Mouse (Mus musculus) liver, embryonic 16.5 days (tissue): ENCODE measurements around the gene Zfp105. TPM values are rescaled to one million over a fixed set of nuclear protein-coding genes. Genes with fewer than 3 reads are reported as not detected.

ENCODE experiments used
- ATAC-seq: fragments of 200-750 bp; cut with Nextera tagmentation; 2 replicates; pipeline ENCODE4 v1.8.0; 2017; ENCODE audit warnings: low read depth, mild to moderate bottlenecking, moderate number of reproducible peaks, moderate library complexity
- H3K27ac ChIP-seq: fragments of 300-500 bp; sonication (generic); 2 replicates; pipeline ENCODE4 v1.5.1; 2014; ENCODE audit warnings: mild to moderate bottlenecking, low read length
- H3K27me3 ChIP-seq: fragments of 300-500 bp; sonication (generic); 2 replicates; pipeline ENCODE4 v1.6.1; 2014; ENCODE audit warnings: low read depth, low read length, mixed read lengths; ENCODE audit not compliant: control insufficient read depth, insufficient read depth
- H3K36me3 ChIP-seq: fragments of 300-500 bp; sonication (generic); 2 replicates; pipeline ENCODE4 v1.6.1; 2014; ENCODE audit warnings: mild to moderate bottlenecking; ENCODE audit not compliant: control insufficient read depth, insufficient read depth
- H3K4me1 ChIP-seq: fragments of 300-500 bp; sonication (generic); 2 replicates; pipeline ENCODE4 v1.6.1; 2014; ENCODE audit warnings: low read depth, low read length, mixed read lengths; ENCODE audit not compliant: control insufficient read depth
- H3K4me2 ChIP-seq: fragments of 300-500 bp; sonication (generic); 2 replicates; pipeline ENCODE4 v1.6.1; 2014; ENCODE audit warnings: low read depth, low read length, mixed read lengths
- H3K4me3 ChIP-seq: fragments of 300-500 bp; sonication (generic); 2 replicates; pipeline ENCODE4 v1.5.1; 2014; ENCODE audit warnings: low read depth, mild to moderate bottlenecking, low read length
- H3K9ac ChIP-seq: fragments of 300-500 bp; sonication (generic); 2 replicates; pipeline ENCODE4 v1.6.1; 2014; ENCODE audit warnings: low read depth, low read length
- H3K9me3 ChIP-seq: fragments of 300-500 bp; sonication (generic); replicated peaks from 2 replicates; pipeline ENCODE4 v1.6.1; 2016; ENCODE audit warnings: low read length; ENCODE audit not compliant: control insufficient read depth
- WGBS: fragments of 180-500 bp; shearing (Covaris S2); extraction: QIAGEN DNeasy Blood & Tissue Kit; methylation state at CpG from one replicate; pipeline ENCODE4 v1.1.7; 2014; ENCODE audit not compliant: insufficient replicate concordance; 5-methylcytosine and 5-hydroxymethylcytosine counted together
- polyA plus RNA-seq: library from polyadenylated mRNA; unstranded; fragments of >200 nt; fragmentation: Nextera tagmentation; extraction: Ambion mirVana; gene quantifications from 2 replicates; pipeline ENCODE4 v1.2.1, GENCODE M21; 2015

Zfp105 gene
- 1.6 and 1.8 TPM in 2 replicates for polyA plus RNA-seq

DNA sequence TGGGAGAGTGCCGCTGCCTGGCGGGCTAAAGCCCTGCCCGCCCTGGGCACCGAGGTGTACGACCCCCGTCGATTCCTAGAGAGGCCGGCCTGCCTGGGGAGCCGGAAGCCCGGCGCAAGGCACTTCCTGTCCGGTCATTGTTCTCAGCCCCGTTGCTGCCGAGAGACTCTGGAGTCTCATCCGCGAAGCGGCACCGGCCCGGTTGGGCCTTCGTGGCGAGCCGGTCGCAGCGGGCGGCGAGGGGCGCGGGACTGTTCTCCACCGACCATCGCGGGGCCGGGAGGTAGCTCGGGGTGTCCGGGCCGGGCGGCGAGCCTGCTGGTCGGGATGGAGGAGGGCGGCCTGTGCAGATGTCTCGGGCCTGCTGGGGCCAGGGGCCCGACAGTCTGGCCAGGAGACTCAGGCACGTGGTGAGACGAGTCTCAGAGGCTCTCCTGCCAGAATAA lies at the start of gene Zfp105:
Gene Zfp105 (plus strand): TSS at position 137 of the 446 bp plus-strand sequence.
- under 1% methylated on average over 43 of the region's 43 CpGs for WGBS
- Histone ChIP-seq H3K9ac (peak within 1 kb of the TSS; percentile 38), H3K4me3 (peak within 1 kb of the TSS; percentile 61), H3K27me3 (peaks cover 17% of the 10 kb centered on the region), H3K27ac (no peak within 1 kb of the TSS), H3K4me1 (no peaks in the 10 kb centered on the region), H3K36me3 (no peaks in the 10 kb centered on the region), H3K9me3 (no peaks in the 10 kb centered on the region), H3K4me2 (peak within 1 kb of the TSS; percentile 65)
- ATAC-seq = peak; percentile 58

DNA sequence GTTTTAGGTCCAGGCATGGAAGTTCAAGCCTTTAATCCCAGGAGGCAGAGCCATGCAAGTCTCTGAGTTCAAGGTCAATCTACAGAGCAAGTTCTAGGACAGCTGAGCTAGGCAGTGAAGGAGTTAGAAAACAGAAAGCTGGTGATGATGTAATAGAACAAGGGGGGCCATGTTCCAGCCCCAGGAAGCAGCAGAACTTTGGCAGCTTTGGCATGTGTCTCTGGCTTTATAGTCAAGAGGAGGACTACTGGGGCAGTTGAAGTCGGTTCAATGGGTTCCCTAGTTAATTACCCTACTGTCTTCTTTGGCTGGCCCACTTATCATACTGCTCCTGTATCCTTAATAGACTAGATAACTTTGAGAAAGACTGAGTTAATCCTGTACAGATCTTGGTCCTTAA lies 48.2 kb upstream of the Zfp105 start:
- no peaks in the 10 kb centered on the region for H3K36me3 ChIP-seq
- ATAC-seq = no peak
- no peak overlapping the region for H3K4me2 ChIP-seq
- no peaks in the 10 kb centered on the region for H3K4me1 ChIP-seq
- no peaks in the 10 kb centered on the region for H3K9me3 ChIP-seq
- no peak overlapping the region for H3K4me3 ChIP-seq
- WGBS = 36% methylated on average over 1 of the region's 1 CpGs
- no peaks in the 10 kb centered on the region for H3K27me3 ChIP-seq
- H3K27ac ChIP-seq = no peak overlapping the region
- no peak overlapping the region for H3K9ac ChIP-seq

DNA sequence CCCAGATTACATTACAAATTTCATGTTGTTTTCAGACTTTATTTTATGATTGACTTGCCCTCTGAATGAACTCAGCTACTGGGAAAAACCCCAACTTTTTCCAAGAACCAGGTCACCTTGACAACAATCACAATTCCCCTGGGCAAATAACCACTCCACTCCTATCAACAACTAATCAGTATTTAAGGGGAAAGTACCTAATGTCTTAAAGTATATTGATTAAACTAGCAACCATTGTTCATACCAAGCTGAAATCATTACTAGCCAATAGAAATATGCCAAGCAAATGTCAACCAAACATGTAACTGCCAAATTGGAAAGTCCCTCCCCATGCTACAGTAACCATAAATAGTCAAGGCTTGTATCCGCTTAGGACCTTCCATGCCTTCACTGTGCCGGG lies 47.7 kb upstream of the Zfp105 start:
- no peaks in the 10 kb centered on the region for H3K27me3 ChIP-seq
- no peak overlapping the region for H3K27ac ChIP-seq
- H3K4me3 ChIP-seq = no peak overlapping the region
- no peaks in the 10 kb centered on the region for H3K36me3 ChIP-seq
- no peaks in the 10 kb centered on the region for H3K9me3 ChIP-seq
- no peaks in the 10 kb centered on the region for H3K4me1 ChIP-seq
- no peak overlapping the region for H3K9ac ChIP-seq
- no peak for ATAC-seq
- WGBS = 69% methylated on average over 2 of the region's 2 CpGs
- H3K4me2 ChIP-seq = no peak overlapping the region

DNA sequence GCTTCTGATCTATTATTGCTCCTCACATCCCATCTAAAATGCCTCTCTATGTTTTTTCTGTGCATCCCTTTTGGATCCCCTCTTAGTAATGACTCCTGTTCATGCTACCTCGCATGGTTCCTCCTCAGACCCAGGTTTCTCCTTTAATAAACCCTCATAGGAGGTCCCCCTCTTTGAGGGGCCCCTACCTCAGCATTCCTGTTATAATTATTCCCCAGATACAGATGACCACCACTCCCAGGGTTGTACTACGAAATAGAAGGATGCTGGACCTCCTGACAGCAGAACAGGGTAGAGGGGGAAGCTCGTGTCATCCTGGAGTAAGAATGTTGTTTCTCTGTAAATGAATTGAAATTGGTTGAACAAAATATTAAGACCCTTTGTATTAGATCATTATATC lies 37.5 kb upstream of the Zfp105 start, which contains the start of gene Zkscan7:
Gene Zkscan7 (plus strand): TSS at position 301 of the 400 bp plus-strand sequence.
- H3K9ac ChIP-seq = no peak within 1 kb of the TSS
- WGBS = 62% methylated on average over 3 of the region's 3 CpGs
- no peaks in the 10 kb centered on the region for H3K27me3 ChIP-seq
- no peaks in the 10 kb centered on the region for H3K36me3 ChIP-seq
- no peak within 1 kb of the TSS for H3K27ac ChIP-seq
- peak within 1 kb of the TSS; percentile 69 for H3K4me3 ChIP-seq
- peak within 1 kb of the TSS; percentile 71 for H3K4me2 ChIP-seq
- no peak for ATAC-seq
- peaks cover 4% of the 10 kb centered on the region; the same call in 1 of the 2 replicates for H3K4me1 ChIP-seq
- no peaks in the 10 kb centered on the region for H3K9me3 ChIP-seq

DNA sequence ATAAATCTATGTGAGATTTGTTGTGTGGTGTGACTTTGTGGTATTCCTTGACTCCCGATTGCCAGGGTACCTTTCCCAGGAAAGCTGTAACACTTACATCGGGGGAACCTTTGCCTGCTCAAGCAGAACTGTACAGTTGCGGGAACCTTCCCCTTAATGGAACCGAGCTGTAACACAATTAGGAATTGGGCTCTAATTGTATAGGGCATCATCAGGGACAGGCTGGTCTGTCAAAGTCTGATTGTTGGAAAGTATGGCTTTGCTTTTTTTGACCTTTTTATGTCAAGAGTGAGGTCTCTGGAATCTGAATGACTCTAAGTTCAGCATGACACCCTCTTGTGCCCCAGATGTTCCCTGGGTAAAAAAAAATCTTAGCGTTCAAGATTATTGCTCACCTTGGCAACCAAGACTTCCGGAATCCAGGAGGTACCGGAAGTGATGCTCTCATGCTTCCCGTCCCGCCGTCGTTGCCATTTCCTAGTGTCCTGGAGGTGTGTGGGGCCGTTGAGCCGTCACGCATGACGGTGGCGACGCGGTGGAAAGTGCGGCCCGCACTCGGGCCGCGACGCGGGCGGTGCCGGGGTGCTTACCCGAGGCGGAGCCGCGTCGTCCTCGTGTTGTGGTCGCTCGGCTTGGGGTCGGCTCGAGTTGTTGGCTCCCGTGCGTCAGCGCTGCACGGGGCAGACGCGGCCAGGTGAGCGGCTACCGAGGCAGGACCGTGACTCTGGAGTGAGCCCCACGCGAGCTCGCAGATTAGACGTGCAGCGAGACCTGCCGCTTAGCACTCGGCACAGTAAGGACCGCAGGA lies 36.3 kb upstream of the Zfp105 start:
- Histone ChIP-seq H3K4me2 (peak overlapping the region; percentile 71), H3K4me1 (peaks cover 4% of the 10 kb centered on the region; the same call in 1 of the 2 replicates), H3K36me3 (no peaks in the 10 kb centered on the region), H3K27me3 (no peaks in the 10 kb centered on the region), H3K4me3 (peak overlapping the region; percentile 69), H3K9me3 (no peaks in the 10 kb centered on the region), H3K9ac (peak overlapping the region; percentile 73), H3K27ac (no peak overlapping the region)
- peak; percentile 67 for ATAC-seq
- WGBS = 5% methylated on average over 54 of the region's 54 CpGs

DNA sequence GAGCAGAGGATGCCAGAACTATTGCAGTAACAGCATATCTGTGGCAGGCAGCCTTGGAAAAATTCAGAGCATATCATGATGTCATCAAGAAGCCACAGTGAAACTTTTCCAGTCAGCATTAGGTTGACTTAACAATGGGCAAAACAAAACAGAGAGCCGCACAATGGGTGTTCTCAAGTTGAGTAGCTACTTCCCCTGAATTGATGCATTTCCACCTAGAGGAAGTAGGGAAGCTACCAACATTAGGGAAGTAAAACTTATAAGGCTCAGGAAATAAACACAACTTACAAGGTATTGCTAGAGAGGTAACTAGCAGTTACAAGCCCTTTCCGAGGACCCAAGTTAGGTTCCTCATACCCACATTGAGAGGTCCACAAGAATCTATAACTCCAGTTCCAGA lies 21.8 kb upstream of the Zfp105 start:
- no peak for ATAC-seq
- Histone ChIP-seq H3K4me2 (no peak overlapping the region), H3K4me1 (no peaks in the 10 kb centered on the region), H3K9me3 (no peaks in the 10 kb centered on the region), H3K27ac (no peak overlapping the region), H3K9ac (no peak overlapping the region), H3K36me3 (no peaks in the 10 kb centered on the region), H3K4me3 (no peak overlapping the region), H3K27me3 (no peaks in the 10 kb centered on the region)
- WGBS = 59% methylated on average over 2 of the region's 2 CpGs

DNA sequence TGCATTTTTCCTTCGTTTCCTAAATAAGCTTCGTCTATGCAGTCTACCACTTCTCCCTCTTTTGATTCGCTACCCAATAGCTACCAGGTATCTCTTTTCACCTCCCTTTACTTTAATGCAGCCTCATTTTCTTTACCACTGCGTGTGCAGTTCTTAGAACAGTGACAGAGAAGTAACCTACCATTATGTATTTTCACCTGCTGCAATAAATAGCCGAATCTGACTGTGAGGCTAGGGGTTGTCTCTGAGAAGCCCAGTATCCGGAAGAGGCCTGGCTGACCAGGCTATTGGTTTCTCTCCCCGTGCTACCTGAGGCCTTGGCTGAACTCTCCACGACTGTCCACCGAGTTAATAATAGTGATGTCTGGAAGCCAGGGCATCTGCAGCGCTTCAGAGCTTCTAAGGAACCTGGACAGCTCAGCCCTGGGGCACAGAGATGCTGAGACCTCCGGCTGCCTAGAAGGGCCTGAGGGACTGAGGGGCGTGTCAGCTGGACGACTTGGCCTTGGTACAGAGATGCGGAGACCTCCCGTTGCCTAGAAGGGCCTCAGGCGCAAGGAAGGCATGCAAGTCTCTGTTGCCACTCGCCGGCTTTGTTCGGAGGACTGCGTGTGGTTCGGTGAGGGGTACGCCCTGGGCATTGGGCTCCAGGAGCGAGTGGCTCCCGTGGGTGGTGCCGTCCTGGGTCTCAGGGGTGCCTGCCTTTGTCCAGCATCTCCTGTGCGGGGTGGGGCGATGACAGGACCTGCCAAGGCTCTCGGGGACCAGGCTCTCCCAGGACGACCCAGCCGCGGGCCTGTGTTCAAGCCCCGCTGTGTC lies 19.9 kb upstream of the Zfp105 start:
- Histone ChIP-seq H3K27ac (no peak overlapping the region), H3K4me1 (no peaks in the 10 kb centered on the region), H3K36me3 (no peaks in the 10 kb centered on the region), H3K27me3 (no peaks in the 10 kb centered on the region), H3K4me2 (peak overlapping the region; percentile 39), H3K4me3 (peak overlapping the region; percentile 36), H3K9ac (no peak overlapping the region), H3K9me3 (no peaks in the 10 kb centered on the region)
- 15% methylated on average over 32 of the region's 32 CpGs for WGBS
- ATAC-seq = peak; percentile 41; the same call in 1 of the 2 replicates

DNA sequence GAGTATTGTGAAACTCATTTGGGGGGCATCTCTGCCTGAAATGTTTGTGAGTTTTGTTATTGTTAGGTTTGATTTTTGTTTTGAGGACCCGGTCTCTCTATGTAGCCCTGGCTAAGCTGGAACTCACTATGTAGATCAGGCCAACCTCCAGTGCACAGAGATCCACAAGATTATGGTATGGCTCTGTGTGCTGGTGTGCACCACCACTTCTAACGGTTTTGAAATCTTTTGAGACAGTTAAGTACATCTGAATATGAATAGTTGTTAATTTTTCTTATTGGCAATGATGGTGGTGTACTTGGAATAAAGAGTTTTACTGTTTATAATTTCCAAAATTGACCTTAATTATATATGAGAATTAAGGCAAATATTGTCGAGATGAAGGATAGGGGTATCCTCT lies 436 bp upstream of the Zfp105 start:
- no peak overlapping the region; the same call in 1 of the 2 replicates for H3K9ac ChIP-seq
- H3K36me3 ChIP-seq = no peaks in the 10 kb centered on the region
- no peaks in the 10 kb centered on the region for H3K4me1 ChIP-seq
- WGBS = 26% methylated on average over 3 of the region's 3 CpGs
- H3K9me3 ChIP-seq = no peaks in the 10 kb centered on the region
- no peak overlapping the region for H3K27ac ChIP-seq
- H3K4me3 ChIP-seq = peak overlapping the region; percentile 61
- no peak for ATAC-seq
- H3K4me2 ChIP-seq = peak overlapping the region; percentile 65
- peaks cover 17% of the 10 kb centered on the region for H3K27me3 ChIP-seq
